Mouse (Mus musculus) heart, embryonic 13.5 days (tissue): ENCODE measurements around the gene Pnp. TPM values are rescaled to one million over a fixed set of nuclear protein-coding genes. Genes with fewer than 3 reads are reported as not detected.
"Not testable (repeated sequence)": the region's sequence is repeated elsewhere in the genome, so short reads cannot be mapped to it uniquely, and the experiment has no call there.

ENCODE experiments used
- ATAC-seq: fragments of 200-750 bp; cut with Nextera tagmentation; 2 replicates; pipeline ENCODE4 v1.8.0; 2017; ENCODE audit warnings: moderate TSS enrichment; ENCODE audit not compliant: insufficient number of reproducible peaks, low FRiP score, low TSS enrichment; ENCODE audit errors: extremely low read depth
- H3K27ac ChIP-seq: fragments of 300-500 bp; sonication (generic); replicated peaks from 2 replicates; pipeline ENCODE4 v1.5.1; 2015; ENCODE audit warnings: moderate library complexity, mild to moderate bottlenecking, inconsistent platforms
- H3K27me3 ChIP-seq: fragments of 300-500 bp; sonication (generic); replicated peaks from 2 replicates; pipeline ENCODE4 v1.6.1; 2015; ENCODE audit warnings: mild to moderate bottlenecking, inconsistent platforms
- H3K36me3 ChIP-seq: fragments of 300-500 bp; sonication (generic); 2 replicates; pipeline ENCODE4 v1.6.1; 2015; ENCODE audit warnings: mild to moderate bottlenecking, inconsistent platforms
- H3K4me1 ChIP-seq: fragments of 300-500 bp; sonication (generic); 2 replicates; pipeline ENCODE4 v1.6.1; 2015; ENCODE audit warnings: inconsistent platforms
- H3K4me2 ChIP-seq: fragments of 300-500 bp; sonication (generic); 2 replicates; pipeline ENCODE4 v1.6.1; 2015; ENCODE audit warnings: inconsistent platforms, mild to moderate bottlenecking, moderate library complexity
- H3K4me3 ChIP-seq: fragments of 300-500 bp; sonication (generic); 2 replicates; pipeline ENCODE4 v1.5.1; 2015; ENCODE audit warnings: moderate library complexity, mild to moderate bottlenecking, inconsistent platforms
- H3K9ac ChIP-seq: fragments of 300-500 bp; sonication (generic); 2 replicates; pipeline ENCODE4 v1.6.1; 2015; ENCODE audit warnings: inconsistent platforms, mild to moderate bottlenecking, moderate library complexity
- H3K9me3 ChIP-seq: fragments of 300-500 bp; sonication (generic); 2 replicates; pipeline ENCODE4 v1.6.1; 2016; ENCODE audit warnings: inconsistent platforms
- whole genome bisulfite sequencing: fragments of 180-500 bp; shearing (Covaris S2); methylation state at CpG from one replicate; pipeline ENCODE4 v1.1.7; 2015; ENCODE audit warnings: mixed read lengths; 5-methylcytosine and 5-hydroxymethylcytosine counted together
- polyA plus RNA-seq: library from polyadenylated mRNA; unstranded; fragments of >200 nt; fragmentation: Nextera tagmentation; extraction: Ambion mirVana; gene quantifications from 2 replicates; pipeline ENCODE4 v1.2.1, GENCODE M21; 2015

Pnp gene
- polyA plus RNA-seq, 1 experiment from 2014 or later, result 36.5 TPM

DNA sequence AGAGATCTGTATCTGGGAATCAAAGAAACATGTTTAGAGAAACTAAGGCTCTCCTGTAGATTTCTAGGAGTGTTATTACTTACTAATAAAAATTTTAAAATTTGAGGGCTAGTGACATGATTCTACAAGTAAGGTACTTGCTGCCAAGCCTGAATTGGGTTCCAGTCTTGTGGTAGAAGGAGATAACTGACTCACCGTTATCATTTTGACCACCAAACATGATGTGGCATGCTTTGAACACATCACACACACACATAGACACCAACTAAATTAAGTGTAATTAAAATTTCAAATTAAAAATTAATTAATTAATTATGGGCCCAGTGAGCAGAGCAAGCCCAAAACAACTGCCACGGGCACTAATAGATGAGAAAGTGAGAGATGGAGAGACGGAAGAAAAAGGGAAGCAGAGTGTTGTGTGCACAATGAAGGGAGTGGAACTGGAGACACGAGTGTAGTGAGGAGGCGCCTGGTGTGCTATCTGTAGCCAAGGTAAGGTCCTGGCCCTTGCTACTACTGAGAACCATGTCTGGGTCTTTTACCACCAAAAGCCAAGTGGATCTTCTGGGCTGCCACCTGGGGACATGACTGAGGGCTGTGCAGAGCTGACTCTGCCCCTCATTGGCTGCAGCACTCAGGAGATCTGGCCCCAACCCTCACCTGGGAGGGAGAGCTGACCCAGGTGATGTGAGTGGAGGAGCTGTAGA, 27.6 kb downstream of the Pnp start:
- not testable (repeated sequence) for ATAC-seq, H3K27me3 ChIP-seq, H3K9ac ChIP-seq, H3K36me3 ChIP-seq, H3K27ac ChIP-seq, H3K4me1 ChIP-seq, H3K4me2 ChIP-seq, H3K9me3 ChIP-seq, H3K4me3 ChIP-seq
- 78% methylated on average over 5 of the region's 5 CpGs for WGBS

DNA sequence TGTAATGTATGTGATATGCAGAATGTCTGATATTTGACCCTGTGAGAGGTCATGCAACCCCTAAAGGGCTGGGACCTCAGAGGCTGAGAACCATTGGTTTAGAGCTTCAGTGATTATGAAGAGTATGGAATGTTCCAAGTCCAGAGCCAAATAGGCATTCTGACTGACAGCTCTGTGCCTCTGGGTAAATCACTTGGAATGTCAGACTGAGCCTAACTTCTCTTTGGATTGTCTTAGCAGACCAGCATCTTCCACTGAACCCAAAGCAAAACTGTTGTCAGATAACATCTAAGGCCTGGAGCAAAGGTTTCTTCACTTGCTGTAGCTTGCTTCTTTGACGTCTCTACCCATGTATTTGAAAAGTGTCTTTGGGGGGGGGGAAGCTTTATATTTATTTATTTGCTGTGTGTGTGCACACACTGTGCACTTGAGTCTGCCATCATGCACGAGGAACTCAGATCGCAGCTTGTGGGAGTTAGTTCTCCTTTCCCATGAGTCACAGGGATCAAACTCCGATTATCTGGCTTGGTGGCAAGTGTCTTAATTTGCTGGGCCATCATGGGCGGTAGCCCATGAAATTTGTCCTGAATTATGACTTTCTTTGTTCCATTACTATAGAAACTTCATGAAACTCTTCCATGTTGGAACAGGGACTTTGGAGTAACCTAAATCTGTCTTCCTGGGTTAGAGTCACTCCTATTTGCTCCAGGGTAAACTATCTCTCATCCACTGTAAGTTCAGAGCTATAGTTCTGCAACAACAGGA, 37.5 kb downstream of the Pnp start:
- Histone ChIP-seq H3K27ac (no peak overlapping the region), H3K36me3 (no peaks in the 10 kb centered on the region), H3K4me3 (no peak overlapping the region), H3K4me2 (no peak overlapping the region), H3K9ac (no peak overlapping the region), H3K9me3 (no peaks in the 10 kb centered on the region), H3K27me3 (no peaks in the 10 kb centered on the region), H3K4me1 (peaks cover 9% of the 10 kb centered on the region)
- ATAC-seq, result no peak
- 83% methylated on average over 5 of the region's 5 CpGs for WGBS

DNA sequence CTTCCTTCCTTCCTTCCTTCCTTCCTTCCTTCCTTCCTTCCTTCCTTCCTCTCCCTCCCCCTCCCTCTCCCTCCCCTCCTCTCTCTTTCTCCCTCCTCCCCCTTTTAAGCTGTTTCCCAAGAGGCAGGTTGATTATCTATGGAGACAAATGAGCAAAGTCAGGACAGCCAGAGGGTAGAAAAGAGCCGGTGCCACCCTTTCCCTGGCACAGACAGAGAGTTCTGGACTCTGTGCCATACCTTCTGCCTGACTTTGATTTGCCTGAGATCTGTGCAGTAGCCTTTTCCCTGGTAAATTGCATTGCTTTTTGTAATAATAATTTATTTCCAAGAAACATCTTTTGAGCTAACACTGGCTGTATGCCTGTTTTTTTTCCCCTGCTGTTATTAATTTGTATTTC, 38.2 kb downstream of the Pnp start:
- 22% methylated on average over 1 of the region's 1 CpGs for WGBS
- no peak overlapping the region for H3K4me3 ChIP-seq
- H3K27me3 ChIP-seq, result no peaks in the 10 kb centered on the region
- peak overlapping the region; percentile 38; the same call in 1 of the 2 replicates for H3K4me2 ChIP-seq
- H3K9ac ChIP-seq, result no peak overlapping the region
- H3K27ac ChIP-seq, result no peak overlapping the region
- peaks cover 9% of the 10 kb centered on the region for H3K4me1 ChIP-seq
- no peaks in the 10 kb centered on the region for H3K36me3 ChIP-seq
- ATAC-seq, result no peak
- H3K9me3 ChIP-seq, result no peaks in the 10 kb centered on the region

DNA sequence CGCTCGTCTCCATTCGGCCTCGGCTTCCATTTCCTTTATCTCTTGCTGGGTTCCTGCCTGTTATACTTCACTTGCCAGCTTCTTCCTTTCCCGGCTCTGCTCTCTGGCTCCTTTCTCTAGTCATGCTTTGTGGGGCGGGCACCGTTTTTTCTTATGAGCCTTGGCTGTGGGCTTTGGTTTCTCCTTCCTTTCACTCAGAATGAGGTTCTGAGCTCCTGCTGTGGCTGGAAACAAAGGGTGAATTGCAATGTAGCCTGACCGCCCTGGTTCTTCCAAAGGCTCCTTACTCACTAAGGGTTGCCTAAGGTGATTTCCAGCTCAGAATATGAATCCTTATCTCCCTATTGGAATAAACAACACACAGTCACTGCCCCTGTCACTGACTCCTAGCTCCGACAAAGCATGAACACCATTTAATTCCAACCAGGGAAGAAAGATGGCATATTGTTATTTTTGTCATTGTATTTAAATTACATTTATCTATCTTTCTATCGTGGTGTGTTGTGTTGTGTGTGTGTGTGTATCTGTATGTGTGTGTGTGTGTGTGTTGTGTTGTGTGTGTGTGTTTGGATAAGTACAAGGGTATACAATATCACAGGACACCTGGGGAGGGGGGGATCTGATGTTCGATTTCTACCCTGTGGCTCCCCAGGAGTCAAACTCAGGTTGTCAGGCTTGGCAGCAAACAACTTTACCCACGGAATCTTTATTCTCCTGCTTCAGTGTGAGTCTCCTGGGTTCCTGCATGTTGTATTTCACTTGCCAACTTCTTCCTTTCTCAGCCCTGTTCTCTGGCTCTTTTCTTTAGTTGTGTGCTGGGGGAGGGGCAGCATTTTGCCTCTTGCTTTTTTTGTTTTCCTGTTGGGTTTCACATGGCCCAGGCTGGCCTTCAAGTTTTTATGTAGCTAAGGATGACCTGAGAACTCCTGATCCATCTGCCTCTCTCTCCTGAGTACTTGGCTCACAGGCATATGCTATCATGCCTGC, 39.0 kb downstream of the Pnp start:
- no peaks in the 10 kb centered on the region for H3K9me3 ChIP-seq
- H3K27me3 ChIP-seq, result no peaks in the 10 kb centered on the region
- H3K4me2 ChIP-seq, result peak overlapping the region; percentile 38
- 23% methylated on average over 12 of the region's 12 CpGs for WGBS
- H3K4me3 ChIP-seq, result no peak overlapping the region
- peaks cover 9% of the 10 kb centered on the region for H3K4me1 ChIP-seq
- H3K9ac ChIP-seq, result peak overlapping the region; percentile 17; the same call in 1 of the 2 replicates
- no peaks in the 10 kb centered on the region for H3K36me3 ChIP-seq
- H3K27ac ChIP-seq, result peak overlapping the region; percentile 51; the same call in 1 of the 2 replicates
- no peak for ATAC-seq

GRCm38 (mm10) chr14:50970822-50971221, 39.9 kb downstream of the Pnp start:
- WGBS, result 54% methylated on average over 1 of the region's 1 CpGs
- no peak overlapping the region for H3K4me3 ChIP-seq
- no peaks in the 10 kb centered on the region for H3K36me3 ChIP-seq
- no peak overlapping the region for H3K4me2 ChIP-seq
- no peak overlapping the region for H3K9ac ChIP-seq
- H3K9me3 ChIP-seq, result no peaks in the 10 kb centered on the region
- no peaks in the 10 kb centered on the region for H3K27me3 ChIP-seq
- ATAC-seq, result no peak
- H3K27ac ChIP-seq, result no peak overlapping the region
- peaks cover 9% of the 10 kb centered on the region for H3K4me1 ChIP-seq

DNA sequence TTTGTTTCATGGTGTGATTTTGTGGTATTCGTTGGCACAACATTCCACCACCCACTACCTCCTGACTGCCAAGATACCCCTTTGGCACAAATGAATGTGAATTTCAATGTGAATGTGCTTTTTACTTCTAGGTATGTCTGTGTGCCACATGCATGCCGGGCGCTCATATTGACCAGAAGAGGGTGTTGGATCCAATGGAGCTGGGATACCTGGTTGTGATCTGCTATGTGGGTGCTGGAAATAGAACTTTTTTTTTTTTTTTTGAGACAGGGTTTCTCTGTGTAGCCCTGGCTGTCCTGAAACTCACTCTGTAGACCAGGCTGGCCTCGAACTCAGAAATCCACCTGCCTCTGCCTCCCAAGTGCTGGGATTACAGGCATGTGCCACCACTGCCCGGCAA, 42.2 kb downstream of the Pnp start:
- not testable (repeated sequence) for H3K4me3 ChIP-seq, H3K4me2 ChIP-seq, H3K9ac ChIP-seq, ATAC-seq, H3K27me3 ChIP-seq, H3K27ac ChIP-seq, H3K9me3 ChIP-seq, H3K36me3 ChIP-seq
- peaks cover 15% of the 10 kb centered on the region for H3K4me1 ChIP-seq
- 92% methylated on average over 5 of the region's 5 CpGs for WGBS

DNA sequence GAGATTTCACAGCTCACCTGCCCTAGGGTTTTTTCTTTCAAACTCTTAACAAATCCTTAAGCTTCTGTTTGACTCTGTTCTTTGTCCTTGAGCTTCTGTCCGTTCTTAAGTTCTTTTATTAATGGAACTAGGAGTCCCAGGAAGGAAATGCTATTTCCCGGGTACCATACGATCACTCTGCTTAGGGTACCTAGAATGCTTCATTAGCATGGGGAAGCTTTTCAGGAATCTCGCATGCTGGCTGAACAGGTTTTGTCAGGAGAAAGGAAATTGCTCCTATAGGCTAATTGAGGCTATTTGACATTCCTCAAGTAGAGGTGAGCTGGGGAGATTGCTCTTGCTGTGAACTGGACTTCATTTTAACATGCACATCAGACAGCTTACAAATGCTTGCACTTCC, 42.8 kb downstream of the Pnp start:
- Histone ChIP-seq H3K27me3 (no peaks in the 10 kb centered on the region), H3K4me3 (no peak overlapping the region), H3K4me2 (no peak overlapping the region), H3K27ac (no peak overlapping the region), H3K9ac (no peak overlapping the region), H3K4me1 (peaks cover 15% of the 10 kb centered on the region), H3K9me3 (no peaks in the 10 kb centered on the region), H3K36me3 (no peaks in the 10 kb centered on the region)
- WGBS, result 31% methylated on average over 4 of the region's 4 CpGs
- no peak for ATAC-seq

GRCm38 (mm10) chr14:50975001-50975400, 44.1 kb downstream of the Pnp start:
- peaks cover 9% of the 10 kb centered on the region for H3K4me1 ChIP-seq
- no peak overlapping the region for H3K4me2 ChIP-seq
- no peaks in the 10 kb centered on the region for H3K27me3 ChIP-seq
- no peak; the same call in 1 of the 2 replicates for ATAC-seq
- H3K9ac ChIP-seq, result no peak overlapping the region
- H3K4me3 ChIP-seq, result no peak overlapping the region
- no peaks in the 10 kb centered on the region for H3K36me3 ChIP-seq
- no peaks in the 10 kb centered on the region for H3K9me3 ChIP-seq
- no peak overlapping the region for H3K27ac ChIP-seq
- WGBS, result 46% methylated on average over 5 of the region's 5 CpGs

DNA sequence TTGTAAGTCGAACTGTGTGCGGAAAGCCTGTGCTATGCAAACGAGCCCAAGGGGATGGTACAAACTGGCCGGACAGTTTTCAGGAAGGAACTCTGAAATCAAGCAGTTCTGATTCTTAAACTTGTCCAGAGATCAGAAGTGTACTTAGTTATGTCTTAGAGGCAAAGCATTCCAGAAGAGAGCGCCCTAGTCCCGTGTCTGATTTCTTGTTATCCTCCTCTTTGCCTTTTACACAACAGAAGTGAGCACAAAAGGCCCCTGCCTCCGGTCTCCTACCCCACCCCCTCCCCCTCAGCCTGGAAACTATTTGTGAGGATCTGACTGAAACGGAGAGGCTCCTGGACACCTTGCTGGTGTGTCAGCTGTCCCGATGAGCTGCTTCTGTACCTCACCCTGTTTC, 45.8 kb downstream of the Pnp start:
- WGBS, result 30% methylated on average over 9 of the region's 9 CpGs
- H3K4me1 ChIP-seq, result peaks cover 8% of the 10 kb centered on the region
- H3K9me3 ChIP-seq, result no peaks in the 10 kb centered on the region
- ATAC-seq, result no peak
- H3K9ac ChIP-seq, result 0 out of 2 replicates have a peak overlapping the region, but pooled peaks have one; percentile 11
- no peaks in the 10 kb centered on the region for H3K36me3 ChIP-seq
- H3K27ac ChIP-seq, result no peak overlapping the region
- H3K4me3 ChIP-seq, result no peak overlapping the region
- peak overlapping the region; percentile 33 for H3K4me2 ChIP-seq
- H3K27me3 ChIP-seq, result no peaks in the 10 kb centered on the region

GRCm38 (mm10) chr14:50978451-50978850, 47.6 kb downstream of the Pnp start:
- not testable (repeated sequence) for ATAC-seq, H3K4me2 ChIP-seq, H3K4me3 ChIP-seq, H3K36me3 ChIP-seq, H3K4me1 ChIP-seq, H3K9ac ChIP-seq, H3K27ac ChIP-seq, H3K27me3 ChIP-seq, H3K9me3 ChIP-seq
- 74% methylated on average over 6 of the region's 6 CpGs for WGBS

DNA sequence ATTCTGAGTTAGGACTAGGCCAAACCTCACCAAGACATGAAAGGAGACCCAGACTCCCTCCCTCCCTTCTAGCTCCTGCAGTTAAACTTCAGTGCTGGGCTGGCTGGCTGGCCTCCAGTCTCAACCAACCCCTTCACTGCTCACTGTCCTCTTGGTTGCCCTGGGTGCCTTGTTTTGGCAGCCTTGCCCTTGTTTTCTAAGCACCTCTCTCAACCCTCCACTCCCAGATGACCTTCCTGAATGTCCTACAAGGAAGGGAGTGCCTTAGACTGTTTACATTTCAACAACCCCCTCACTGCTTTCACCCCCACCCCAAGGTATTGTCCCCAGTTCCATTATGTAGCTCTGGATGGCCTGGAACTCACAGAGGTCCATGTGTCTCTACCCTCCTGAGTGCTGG, 48.7 kb downstream of the Pnp start:
- Histone ChIP-seq H3K4me3 (no peak overlapping the region), H3K4me1 (peaks cover 8% of the 10 kb centered on the region), H3K27ac (no peak overlapping the region), H3K36me3 (no peaks in the 10 kb centered on the region), H3K9me3 (no peaks in the 10 kb centered on the region), H3K9ac (no peak overlapping the region), H3K27me3 (no peaks in the 10 kb centered on the region), H3K4me2 (no peak overlapping the region)
- no peak for ATAC-seq
